Mouse (Mus musculus) intestine, embryonic 14.5 days (tissue): ENCODE data around the gene Gm49388. TPM values are rescaled to one million over a fixed set of nuclear protein-coding genes. Genes with fewer than 3 reads are reported as not detected.
A peak's percentile ranks its signal among the peaks of the same experiment; 100 is the strongest.

Source experiments
- ATAC-seq: fragments of 200-750 bp; cut with Nextera tagmentation; replicated peaks from 2 replicates; pipeline ENCODE4 v1.8.0; 2017; ENCODE audit warnings: low read depth, moderate number of reproducible peaks, moderate TSS enrichment, moderate library complexity; ENCODE audit not compliant: low FRiP score, low TSS enrichment
- DNase-seq: peaks from one replicate; pipeline ENCODE4 v3.0.0-alpha.2; 2018; ENCODE audit warnings: low spot score
- H3K27ac ChIP-seq: fragments of 300-500 bp; sonication (generic); 2 replicates; pipeline ENCODE4 v1.5.1; 2014; ENCODE audit warnings: low read depth, mild to moderate bottlenecking, control low read depth
- H3K27me3 ChIP-seq: fragments of 300-500 bp; sonication (generic); replicated peaks from 2 replicates; pipeline ENCODE4 v1.6.1; 2014; ENCODE audit warnings: low read length, control low read depth; ENCODE audit not compliant: control insufficient read depth, insufficient read depth
- H3K36me3 ChIP-seq: fragments of 300-500 bp; sonication (generic); 2 replicates; pipeline ENCODE4 v1.6.1; 2014; ENCODE audit warnings: low read length, control low read depth; ENCODE audit not compliant: control insufficient read depth, insufficient read depth
- H3K4me1 ChIP-seq: fragments of 300-500 bp; sonication (generic); replicated peaks from 2 replicates; pipeline ENCODE4 v1.6.1; 2014; ENCODE audit warnings: low read length, control low read depth, mixed read lengths; ENCODE audit not compliant: control insufficient read depth, insufficient read depth
- H3K4me2 ChIP-seq: fragments of 300-500 bp; sonication (generic); 2 replicates; pipeline ENCODE4 v1.6.1; 2014; ENCODE audit warnings: low read length
- H3K4me3 ChIP-seq: fragments of 300-500 bp; sonication (generic); 2 replicates; pipeline ENCODE4 v1.5.1; 2014; ENCODE audit warnings: low read depth, low read length, control low read depth, mixed read lengths
- H3K9ac ChIP-seq: fragments of 300-500 bp; sonication (generic); 2 replicates; pipeline ENCODE4 v1.6.1; 2014; ENCODE audit warnings: mild to moderate bottlenecking, low read length
- H3K9me3 ChIP-seq: fragments of 300-500 bp; sonication (generic); 2 replicates; pipeline ENCODE4 v1.6.1; 2016; ENCODE audit warnings: low read length, control low read depth; ENCODE audit not compliant: control insufficient read depth
- WGBS: fragments of 180-500 bp; shearing (Covaris S2); extraction: QIAGEN DNeasy Blood & Tissue Kit; methylation state at CpG from one replicate; pipeline ENCODE4 v1.1.7; 2014; 5-methylcytosine and 5-hydroxymethylcytosine counted together
- polyA plus RNA-seq: library from polyadenylated mRNA; unstranded; fragments of >200 nt; fragmentation: Nextera tagmentation; extraction: Ambion mirVana; gene quantifications from 2 replicates; pipeline ENCODE4 v1.2.1, GENCODE M21; 2014

Gene Gm49388
- polyA plus RNA-seq, 1 experiment from 2014 or later = 0.43 TPM

DNA sequence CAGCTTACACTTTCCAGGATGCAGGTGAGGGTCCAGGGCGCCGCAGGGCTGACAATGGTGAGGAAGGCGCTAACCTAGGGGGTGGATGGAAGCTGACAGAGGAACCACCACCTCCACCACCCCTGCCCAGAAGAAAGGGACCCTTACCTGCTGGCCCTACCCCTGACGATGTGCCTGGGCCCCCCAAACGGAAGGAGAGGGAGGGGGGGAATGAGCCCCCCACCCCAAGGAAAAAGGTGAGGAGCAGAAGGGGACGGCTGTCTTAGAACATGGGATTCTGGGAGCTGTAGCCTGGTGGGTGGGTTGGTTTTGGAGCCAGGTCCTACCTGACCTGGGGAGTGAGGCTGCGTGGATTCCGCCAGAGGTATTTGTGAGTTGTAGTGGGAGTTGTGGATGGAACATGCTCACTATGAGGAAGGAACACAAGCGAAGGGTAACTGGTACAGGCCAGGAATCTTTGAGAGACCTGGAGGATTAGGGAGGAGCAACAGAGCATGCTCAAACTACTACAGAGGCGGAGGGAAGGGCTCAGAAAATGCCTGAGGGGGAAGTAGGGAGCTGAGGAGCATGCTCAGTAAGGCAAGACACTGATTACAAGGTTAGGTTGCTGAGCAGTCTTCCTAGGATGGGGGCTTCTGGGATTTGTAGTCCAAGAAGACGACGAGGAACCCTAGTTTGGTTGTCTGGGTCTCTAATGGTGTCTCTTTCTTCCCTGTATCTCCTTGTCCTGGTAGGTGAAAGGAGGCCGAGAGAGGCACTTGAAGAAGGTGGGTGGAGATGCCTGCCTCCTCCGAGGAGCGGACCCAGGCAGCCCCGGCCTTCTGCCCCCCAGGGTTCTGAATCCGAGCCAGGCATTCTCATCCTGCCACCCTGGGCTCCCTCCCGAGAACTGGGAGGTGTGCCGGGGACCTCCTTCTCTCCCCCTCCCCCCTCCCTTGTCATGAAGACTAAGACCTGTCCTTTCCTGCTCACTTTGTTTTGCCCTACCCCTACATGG lies 35.0 kb upstream of the Gm49388 start:
- DNase-seq = no peak
- WGBS = 89% methylated on average over 19 of the region's 19 CpGs
- no peaks in the 10 kb centered on the region for H3K27me3 ChIP-seq
- H3K27ac ChIP-seq = no peak overlapping the region
- no peak for ATAC-seq
- peaks cover 73% of the 10 kb centered on the region for H3K36me3 ChIP-seq
- no peak overlapping the region for H3K4me2 ChIP-seq
- H3K9ac ChIP-seq = no peak overlapping the region
- H3K4me1 ChIP-seq = 0 out of 2 replicates have a peak, but pooled peaks cover 6% of the 10 kb centered on the region
- no peaks in the 10 kb centered on the region for H3K9me3 ChIP-seq
- no peak overlapping the region for H3K4me3 ChIP-seq

DNA sequence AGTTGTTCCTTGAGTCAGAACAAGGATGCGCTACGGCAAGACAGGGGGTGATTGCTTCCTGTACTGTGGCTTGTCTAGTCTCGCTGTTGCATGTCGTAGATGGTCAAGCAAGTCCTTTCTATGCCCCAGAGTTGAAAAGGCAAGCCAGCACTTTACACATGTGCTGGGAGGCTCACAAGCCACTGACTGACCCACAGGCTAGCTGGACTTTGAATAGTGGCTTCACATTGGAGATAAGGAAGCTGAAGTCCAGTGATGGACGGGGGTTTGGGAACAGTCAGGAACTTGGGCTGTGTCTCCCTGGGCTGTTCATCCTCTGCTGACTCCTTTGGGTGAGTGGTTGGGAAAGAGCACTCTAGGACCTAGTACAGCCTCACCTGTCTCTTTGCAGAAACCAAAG lies 33.8 kb upstream of the Gm49388 start:
- ATAC-seq = no peak

DNA sequence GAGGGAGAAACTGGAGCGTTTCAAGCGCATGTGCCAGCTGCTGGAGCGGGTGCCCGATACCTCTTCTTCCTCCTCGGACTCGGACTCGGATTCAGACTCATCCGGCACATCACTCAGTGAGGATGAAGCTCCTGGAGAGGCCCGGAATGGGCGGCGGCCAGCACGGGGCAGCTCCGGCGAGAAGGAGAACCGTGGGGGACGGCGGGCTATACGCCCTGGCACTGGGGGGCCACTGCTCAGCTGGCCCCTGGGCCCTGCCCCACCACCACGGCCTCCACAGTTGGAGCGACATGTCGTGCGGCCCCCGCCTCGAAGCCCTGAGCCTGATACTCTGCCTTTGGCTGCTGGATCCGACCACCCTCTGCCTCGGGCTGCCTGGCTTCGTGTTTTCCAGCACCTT lies 33.3 kb upstream of the Gm49388 start:
- whole genome bisulfite sequencing = 96% methylated on average over 27 of the region's 27 CpGs
- Histone ChIP-seq H3K9ac (no peak overlapping the region), H3K36me3 (peaks cover 88% of the 10 kb centered on the region), H3K27ac (no peak overlapping the region), H3K27me3 (no peaks in the 10 kb centered on the region), H3K4me1 (0 out of 2 replicates have a peak, but pooled peaks cover 6% of the 10 kb centered on the region), H3K9me3 (no peaks in the 10 kb centered on the region), H3K4me3 (no peak overlapping the region), H3K4me2 (no peak overlapping the region)
- DNase-seq = no peak
- no peak for ATAC-seq

More for the DNA sequence above, 33.8 kb upstream of the Gm49388 start:
- Histone ChIP-seq H3K27me3 (no peaks in the 10 kb centered on the region), H3K36me3 (peaks cover 84% of the 10 kb centered on the region), H3K9ac (no peak overlapping the region), H3K4me1 (0 out of 2 replicates have a peak, but pooled peaks cover 6% of the 10 kb centered on the region), H3K4me3 (no peak overlapping the region), H3K4me2 (no peak overlapping the region), H3K9me3 (no peaks in the 10 kb centered on the region), H3K27ac (no peak overlapping the region)
- WGBS = 89% methylated on average over 5 of the region's 5 CpGs
- no peak for DNase-seq

DNA sequence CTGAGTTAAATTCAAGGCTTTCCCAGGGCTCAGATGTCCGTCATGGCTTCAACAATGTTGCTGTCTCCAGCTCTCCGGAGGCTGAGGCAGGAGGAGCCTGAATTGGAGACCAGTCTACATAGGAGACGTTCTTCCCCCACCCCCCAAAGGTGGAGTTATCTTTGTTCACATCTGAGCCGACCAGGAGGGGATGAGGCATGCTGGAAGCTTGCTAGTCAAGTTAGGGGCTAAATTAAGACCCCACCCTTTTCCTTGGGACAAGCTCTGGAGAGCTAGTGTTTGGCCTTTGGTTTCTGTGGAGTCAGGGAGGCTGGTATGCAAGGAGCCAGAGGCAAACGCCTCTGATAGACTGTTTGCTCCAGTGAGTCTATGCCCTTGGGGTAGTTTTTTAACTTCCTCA lies 32.2 kb upstream of the Gm49388 start:
- H3K27ac ChIP-seq = no peak overlapping the region
- H3K27me3 ChIP-seq = no peaks in the 10 kb centered on the region
- DNase-seq (no peak), ATAC-seq (no peak)
- H3K9me3 ChIP-seq = no peaks in the 10 kb centered on the region
- H3K9ac ChIP-seq = no peak overlapping the region
- peaks cover 99% of the 10 kb centered on the region for H3K36me3 ChIP-seq
- H3K4me3 ChIP-seq = no peak overlapping the region
- no peak overlapping the region for H3K4me2 ChIP-seq
- 59% methylated on average over 5 of the region's 5 CpGs for WGBS
- no peaks in the 10 kb centered on the region for H3K4me1 ChIP-seq

DNA sequence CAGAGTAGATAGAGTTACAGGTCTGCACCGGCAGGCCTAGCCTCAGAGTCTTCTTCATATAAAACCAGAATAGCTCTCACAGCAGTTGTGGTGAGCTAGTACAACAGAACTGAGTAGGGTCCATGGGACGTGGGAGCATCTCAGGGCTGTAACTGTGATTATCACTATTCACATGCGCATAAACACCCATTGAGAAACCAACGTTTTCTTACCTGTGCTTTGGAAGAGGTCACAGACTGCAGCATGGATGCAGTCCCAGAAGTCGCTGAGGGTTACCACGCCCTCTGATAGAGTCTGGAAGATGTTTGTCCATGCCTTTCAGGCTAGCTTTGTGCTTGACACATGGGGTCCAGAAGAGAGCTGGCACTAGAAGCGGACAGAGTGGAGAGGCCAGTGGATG lies 31.7 kb upstream of the Gm49388 start:
- Histone ChIP-seq H3K27me3 (no peaks in the 10 kb centered on the region), H3K4me3 (no peak overlapping the region), H3K36me3 (peaks cover 96% of the 10 kb centered on the region), H3K27ac (no peak overlapping the region), H3K4me2 (no peak overlapping the region), H3K9me3 (no peaks in the 10 kb centered on the region), H3K9ac (no peak overlapping the region), H3K4me1 (no peaks in the 10 kb centered on the region)
- WGBS = 83% methylated on average over 7 of the region's 7 CpGs
- no peak for DNase-seq
- ATAC-seq = no peak

DNA sequence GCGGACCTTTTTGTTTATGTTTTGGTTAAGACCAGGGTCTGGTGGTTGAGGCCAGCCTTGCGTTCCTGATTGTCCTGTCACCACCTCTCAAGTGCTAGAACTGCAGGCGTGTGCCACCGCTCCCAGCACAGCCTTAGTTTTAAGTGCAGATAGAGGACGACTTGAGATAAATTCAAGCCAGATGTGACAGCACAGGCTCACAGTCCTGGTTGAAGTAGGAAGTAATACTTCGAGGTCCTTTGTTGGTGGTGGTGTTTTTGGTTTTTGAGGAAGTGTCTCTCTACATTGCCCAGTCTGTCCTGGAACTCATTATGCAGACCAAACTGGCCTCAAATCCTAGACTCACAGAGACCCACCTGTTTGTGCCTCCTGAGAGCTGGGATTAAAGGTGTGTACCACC lies 25.7 kb upstream of the Gm49388 start:
- no peaks in the 10 kb centered on the region; the same call in 1 of the 2 replicates for H3K4me1 ChIP-seq
- H3K9me3 ChIP-seq = no peaks in the 10 kb centered on the region
- peaks cover 69% of the 10 kb centered on the region for H3K36me3 ChIP-seq
- ATAC-seq = no peak
- 34% methylated on average over 6 of the region's 6 CpGs for WGBS
- H3K27ac ChIP-seq = no peak overlapping the region
- H3K9ac ChIP-seq = no peak overlapping the region
- H3K4me2 ChIP-seq = no peak overlapping the region
- H3K4me3 ChIP-seq = no peak overlapping the region
- no peaks in the 10 kb centered on the region for H3K27me3 ChIP-seq
- no peak for DNase-seq

DNA sequence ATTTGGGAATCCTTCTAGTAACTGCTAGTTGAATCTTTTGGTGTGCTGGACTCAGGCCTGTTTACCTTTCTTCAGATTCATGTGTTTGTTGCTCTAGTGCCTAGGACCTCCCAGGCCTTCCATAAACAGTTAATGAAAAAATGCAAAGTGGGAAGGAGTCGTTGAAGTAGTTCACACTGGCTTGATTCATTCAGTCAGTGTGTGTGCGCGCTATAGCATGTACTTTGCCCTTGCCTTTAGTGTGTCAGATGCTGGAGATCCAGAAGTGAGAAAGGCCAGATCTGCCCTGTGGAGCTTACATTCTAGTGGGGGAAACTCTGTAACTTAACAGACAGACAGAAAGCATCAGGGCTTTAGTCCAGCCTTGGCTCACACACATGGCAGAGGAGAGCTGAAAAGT lies 24.9 kb upstream of the Gm49388 start:
- Histone ChIP-seq H3K9ac (no peak overlapping the region), H3K36me3 (peaks cover 69% of the 10 kb centered on the region), H3K27me3 (no peaks in the 10 kb centered on the region), H3K4me1 (no peaks in the 10 kb centered on the region; the same call in 1 of the 2 replicates), H3K4me3 (no peak overlapping the region), H3K9me3 (no peaks in the 10 kb centered on the region), H3K27ac (no peak overlapping the region), H3K4me2 (no peak overlapping the region)
- ATAC-seq (no peak), DNase-seq (no peak)
- 54% methylated on average over 3 of the region's 3 CpGs for WGBS

DNA sequence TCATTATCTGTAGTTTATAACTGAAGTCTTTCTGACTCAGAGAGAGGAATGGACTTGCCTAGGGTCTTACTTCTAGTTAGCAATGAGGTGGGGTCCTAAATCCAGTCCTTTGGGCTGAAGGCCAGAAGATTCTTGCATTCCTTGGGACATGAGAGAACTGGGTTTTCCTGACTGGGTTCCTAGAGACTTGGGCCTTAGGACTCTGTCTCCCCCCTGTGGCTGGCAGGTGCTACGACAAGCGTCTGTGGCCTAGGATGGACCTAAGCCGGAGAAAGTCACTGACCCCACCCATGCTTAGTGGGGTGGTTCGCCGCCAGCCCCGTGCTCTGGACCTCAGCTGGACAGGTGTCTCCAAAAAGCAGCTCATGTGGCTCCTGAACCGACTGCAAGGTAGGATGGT lies 24.4 kb upstream of the Gm49388 start:
- H3K36me3 ChIP-seq = peaks cover 69% of the 10 kb centered on the region
- DNase-seq = peak; percentile 84
- no peaks in the 10 kb centered on the region; the same call in 1 of the 2 replicates for H3K4me1 ChIP-seq

More for the DNA sequence above, 24.4 kb upstream of the Gm49388 start:
- Histone ChIP-seq H3K9me3 (no peaks in the 10 kb centered on the region), H3K4me2 (no peak overlapping the region), H3K9ac (no peak overlapping the region), H3K27ac (no peak overlapping the region), H3K27me3 (no peaks in the 10 kb centered on the region), H3K4me3 (no peak overlapping the region)
- 28% methylated on average over 7 of the region's 7 CpGs for WGBS
- ATAC-seq = no peak
